Mouse (Mus musculus): ENCODE data around the gene Pou3f3.
A peak's percentile ranks its signal among the peaks of the same experiment; 100 is the strongest.

Pou3f3 gene

DNA sequence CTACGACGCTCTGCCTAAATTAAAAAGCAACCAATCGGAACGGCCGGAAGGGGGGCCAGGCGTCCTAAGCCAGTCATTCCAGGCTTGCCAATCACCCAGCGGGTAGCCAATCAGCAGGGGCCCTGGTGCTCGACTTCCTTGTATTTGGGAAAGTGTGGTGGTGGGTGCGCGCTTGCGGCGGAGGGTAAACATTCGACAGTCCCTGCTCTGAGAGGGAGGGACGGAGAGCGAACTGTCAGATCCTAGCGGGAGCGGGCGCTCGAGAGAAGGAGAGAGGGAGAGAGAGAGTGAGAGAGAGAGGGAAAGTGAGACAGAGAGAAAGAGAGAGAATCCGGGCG is at the start of gene Pou3f3:
TSS of gene Pou3f3 (plus strand) at position 191 of the 338 bp plus-strand sequence.
- DNase-seq = peak; percentile 61 to 76

DNA sequence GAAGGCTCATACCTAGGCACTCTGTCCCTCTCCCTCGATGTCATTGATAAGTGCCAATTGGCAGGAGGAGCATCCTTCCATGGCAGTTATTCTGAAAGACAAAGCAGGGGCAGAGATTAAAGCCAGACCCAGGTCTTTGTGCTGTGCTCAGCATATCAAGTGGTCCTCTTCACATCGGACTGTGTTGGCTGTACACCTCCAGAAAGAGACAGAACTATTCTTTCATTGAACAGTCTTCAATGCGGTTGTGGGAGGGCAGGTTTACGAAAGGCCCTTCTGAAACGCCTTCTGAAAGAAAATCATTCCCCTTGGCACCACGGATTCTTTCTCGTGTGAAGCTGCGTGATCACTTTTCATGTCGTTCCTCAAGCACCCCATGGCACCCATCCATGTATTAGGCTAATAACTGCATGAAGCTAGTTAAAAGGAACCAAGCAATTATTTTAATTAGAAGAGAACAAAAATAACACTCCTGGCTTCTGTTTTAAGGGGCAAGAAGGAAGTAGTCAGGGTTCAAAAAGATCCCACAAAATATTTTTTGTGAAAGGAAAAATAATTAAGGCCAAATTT is 47.1 kb upstream of the Pou3f3 start:
- DNase-seq = no peak

- DNase-seq = no peak
Measured at GRCm38 (mm10) chr1:42651461-42651860, 44.1 kb upstream of the Pou3f3 start.

GRCm38 (mm10) chr1:42667546-42667945 is 28.0 kb upstream of the Pou3f3 start:
- DNase-seq = no peak

DNA sequence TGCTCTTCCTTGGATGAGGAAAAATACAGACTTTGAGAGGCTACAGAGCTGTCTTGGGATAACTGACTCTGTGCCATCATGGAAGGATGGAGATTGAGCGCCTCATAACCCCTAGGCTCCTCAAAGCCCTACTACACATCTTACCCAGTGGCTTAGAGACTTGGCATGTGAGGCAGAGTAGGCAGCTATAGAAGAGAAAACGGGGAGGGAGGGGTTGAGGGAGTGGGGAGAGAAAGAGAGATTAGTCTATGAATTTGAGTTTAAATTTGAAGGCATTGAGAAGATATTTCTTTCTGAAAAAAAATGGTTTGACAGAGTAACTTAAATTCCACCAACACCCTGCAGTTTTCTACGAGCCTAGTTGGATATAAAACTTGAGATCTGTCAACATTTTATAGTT is 14.9 kb upstream of the Pou3f3 start:
- no peak for DNase-seq

- no peak for DNase-seq
Measured at GRCm38 (mm10) chr1:42681762-42682161, 13.8 kb upstream of the Pou3f3 start.

GRCm38 (mm10) chr1:42683861-42684260 is 11.7 kb upstream of the Pou3f3 start:
- no peak for DNase-seq

- peak; percentile 34 to 54 for DNase-seq
Measured at GRCm38 (mm10) chr1:42684345-42684744, 11.2 kb upstream of the Pou3f3 start.

- peak; percentile 47 to 74 for DNase-seq
Measured at GRCm38 (mm10) chr1:42684783-42685182, 10.8 kb upstream of the Pou3f3 start.

DNA sequence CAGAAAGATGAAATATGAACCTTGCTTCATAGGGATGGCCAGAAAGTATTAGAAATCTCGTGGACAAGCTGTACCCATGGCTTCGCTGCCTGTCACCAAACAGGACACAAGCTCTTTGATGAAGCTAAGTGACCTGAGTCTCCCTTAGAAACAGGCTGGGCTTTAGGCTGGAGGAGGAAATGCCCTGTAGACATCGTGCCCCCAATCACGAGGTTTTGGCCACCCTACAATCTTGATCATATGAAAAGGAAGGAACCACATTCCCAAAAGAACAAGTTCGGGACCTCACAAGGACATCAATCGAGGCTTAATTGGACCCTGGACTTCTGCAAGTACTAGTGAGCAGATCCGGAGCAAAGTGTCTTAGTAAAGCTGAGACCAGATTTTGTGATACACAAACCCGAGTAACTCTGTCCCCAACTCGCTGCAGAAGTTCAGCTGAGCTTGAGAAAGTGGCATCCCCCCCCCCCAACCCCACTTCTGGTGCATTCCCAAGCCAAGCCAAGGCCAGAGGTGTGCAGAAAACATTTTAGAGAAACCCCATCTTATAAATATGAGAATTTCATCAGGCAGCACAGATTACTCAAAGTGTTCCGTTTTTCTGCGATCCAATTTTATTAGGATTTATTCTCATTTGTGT is 10.1 kb upstream of the Pou3f3 start:
- no peak for DNase-seq

DNA sequence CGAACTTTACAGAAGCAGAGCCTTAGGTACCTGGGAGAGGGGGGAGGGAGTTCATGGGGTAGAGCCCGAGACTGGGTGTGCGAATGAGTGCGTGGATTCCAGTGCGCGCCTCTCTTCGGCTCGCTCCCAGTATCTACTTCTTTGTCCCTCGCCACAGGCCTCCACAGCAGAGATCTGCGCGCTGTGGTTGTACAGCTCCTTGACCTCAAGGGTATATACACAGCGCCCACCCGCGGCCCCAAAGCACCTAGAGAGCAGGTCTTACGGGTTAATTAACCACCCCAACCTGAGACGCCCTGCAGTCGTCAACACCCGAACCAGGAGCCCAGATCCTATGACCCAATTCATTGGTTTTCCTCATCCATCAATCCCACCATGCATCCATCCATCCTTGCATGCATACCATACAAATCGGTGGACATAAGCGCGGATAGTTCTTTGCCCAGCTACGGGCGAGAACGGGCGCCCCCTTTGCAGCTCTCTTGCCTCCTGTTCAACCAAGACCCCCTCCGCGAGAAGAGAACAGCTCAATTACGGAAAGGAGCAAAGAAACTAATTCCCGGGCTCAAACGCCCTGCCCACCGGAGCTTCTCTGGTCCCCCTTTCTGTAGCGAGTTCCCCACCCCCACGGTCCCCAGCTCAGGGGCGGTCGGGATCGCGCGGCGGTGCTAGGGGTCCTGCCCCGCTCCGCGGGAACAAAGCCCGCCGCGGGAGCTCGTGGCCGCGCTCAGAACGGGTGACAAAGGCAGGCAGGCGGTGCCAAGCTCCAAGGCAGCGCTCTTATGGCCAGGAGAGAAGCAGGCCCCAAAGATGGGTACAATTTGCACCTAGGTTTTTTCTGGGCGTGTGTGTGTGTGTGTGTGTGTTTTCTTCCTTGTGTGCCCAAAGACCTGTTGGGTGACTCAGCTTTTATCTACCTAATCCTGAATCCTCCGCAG is 9.1 kb upstream of the Pou3f3 start:
- DNase-seq = peak; percentile 43 to 46

DNA sequence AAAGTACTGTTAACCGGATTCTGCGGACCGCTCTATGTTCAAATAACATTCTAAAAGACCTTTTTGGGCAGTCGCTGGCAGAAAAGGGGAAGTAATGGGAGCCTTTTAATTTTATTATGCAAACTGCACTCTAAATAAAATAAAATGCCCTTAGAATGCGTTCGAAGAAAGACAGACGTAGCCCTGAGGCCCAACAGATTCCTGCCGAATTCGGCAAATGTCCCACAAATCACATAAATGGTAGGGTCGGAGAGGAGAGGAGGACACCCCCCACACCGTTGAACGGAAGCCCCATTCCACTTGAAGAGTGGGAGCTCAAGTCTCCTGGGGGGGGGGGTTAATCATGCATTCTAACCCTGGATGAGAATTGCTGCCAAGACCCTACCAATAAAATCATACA is 8.3 kb upstream of the Pou3f3 start:
- no peak for DNase-seq

DNA sequence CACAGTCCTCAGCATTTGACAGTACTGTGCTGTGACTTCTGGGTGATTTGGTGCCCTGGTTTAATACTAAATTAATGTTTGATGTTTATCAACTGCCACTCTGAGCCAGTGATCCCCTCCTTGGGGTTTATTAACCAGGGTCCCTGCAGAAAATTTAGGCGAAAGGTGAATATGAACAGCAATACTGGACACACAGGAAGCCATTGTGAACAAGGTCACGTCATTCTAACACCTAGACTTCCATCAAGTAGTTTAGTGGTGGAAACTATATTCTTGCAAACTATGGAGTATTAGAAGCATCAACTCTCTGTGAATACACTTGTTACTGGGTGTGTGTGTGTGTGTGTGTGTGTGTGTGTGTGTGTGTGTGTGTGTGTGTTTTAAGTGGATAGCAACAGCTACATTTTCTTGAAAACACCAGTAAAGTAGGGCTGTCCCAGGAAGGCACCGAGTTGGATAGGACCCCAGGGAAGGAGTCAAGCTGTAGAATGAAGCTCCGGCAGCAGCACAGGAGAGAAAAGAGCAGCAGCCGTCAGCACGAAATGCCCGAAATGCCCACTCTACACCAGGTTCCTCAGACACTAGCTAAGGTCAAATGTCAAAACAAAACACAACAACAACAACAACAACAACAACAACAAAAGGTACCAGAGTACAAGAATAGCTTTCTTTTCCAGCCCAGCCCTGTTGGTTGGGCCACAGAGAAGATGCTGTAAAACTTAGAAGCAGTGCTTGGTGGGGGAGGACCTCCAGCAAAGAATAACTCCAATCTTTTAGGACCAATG is 7.6 kb upstream of the Pou3f3 start:
- DNase-seq = no peak

DNA sequence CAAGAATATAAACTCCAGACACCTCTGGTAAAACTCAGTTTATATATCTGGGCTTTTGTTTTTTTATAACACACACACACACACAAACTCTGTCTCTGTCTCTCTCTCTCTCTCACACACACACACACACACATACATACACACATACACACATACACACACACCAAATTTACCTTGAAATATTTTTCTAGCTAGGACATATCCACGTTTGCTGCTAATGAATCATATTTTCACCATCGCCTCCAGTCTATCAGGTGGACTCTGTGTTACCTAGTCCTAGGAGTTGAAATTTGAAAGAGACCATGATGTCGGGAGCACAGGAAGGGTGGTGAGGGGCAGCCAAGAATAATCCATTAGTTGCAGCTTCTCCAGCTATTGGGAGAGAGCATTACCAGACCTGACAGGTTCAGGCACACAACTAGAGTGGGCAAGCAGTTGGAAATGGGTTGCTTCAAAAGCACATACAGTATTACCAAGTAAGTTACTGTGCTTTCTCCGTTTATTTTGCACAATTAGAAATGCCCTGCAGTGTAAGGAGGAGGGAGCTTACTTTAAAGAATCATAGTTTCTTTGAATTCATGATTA is 6.9 kb upstream of the Pou3f3 start:
- no peak for DNase-seq

- no peak for DNase-seq
Measured at GRCm38 (mm10) chr1:42690024-42690575, 5.5 kb upstream of the Pou3f3 start.

DNA sequence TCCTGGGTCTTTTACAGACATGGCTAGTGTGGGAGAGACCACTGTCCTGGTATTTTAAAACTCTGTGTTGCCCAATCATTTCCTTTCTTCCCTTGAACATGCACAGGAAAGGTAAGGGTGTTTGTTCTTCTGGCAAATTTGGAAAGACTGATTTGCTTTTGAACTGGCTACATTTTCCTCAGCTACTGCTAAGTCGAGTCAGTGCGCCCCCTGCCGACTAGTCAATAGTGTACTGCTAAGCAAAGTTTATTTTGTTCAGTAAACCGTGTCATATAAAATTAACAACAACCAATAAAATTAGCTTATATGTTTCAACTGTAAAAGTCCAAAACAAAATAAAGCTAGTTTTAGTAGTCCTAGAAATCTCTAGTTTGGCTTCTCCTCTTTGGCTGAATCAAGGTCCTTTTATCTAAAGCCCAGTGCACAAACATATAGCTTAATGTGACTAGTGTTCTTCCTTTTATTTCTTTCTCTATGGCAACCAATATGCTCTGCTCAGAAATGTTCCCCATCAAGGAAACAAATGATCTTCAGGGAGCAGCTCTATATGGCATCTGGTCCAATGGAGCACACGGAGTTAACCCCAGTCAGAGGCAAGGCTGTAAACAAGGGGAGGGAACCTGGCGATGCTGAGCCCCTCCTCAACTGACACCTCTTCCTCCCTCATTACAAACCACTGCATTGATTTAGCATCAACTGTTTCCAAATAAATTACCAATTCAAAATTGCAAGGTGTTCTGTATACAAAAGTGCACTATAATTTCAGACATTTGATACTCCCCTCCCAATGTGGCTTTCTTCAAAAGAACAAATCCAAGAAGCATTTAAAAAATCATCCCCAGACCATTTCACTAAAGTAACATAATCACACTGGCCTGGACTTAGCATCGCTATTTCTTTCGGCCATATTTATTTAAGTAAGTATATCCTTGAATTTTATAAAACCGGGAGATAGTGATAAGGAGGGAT is 4.1 kb upstream of the Pou3f3 start:
- peak; percentile 70 to 91 for DNase-seq

DNA sequence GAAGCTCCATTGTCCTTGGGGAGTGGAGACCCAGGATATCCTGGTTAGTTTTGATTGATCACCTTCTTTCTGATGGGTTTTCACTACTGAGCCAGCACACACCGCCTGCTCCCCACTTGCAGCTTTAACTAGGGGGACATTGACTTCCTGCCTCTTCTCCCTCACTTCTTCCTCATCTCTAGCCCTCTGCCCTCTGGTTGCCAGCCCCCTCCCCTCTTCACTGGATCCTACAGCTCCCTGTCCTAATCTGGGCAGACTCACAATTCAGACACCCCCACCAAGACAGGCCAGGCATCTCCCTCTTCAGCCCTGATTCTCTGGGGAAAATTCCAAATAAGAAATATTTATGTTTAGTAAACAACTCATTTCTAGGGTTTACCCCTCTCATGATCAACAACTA is 3.3 kb upstream of the Pou3f3 start:
- no peak for DNase-seq

- no peak for DNase-seq
Measured at GRCm38 (mm10) chr1:42693101-42693715, 2.4 kb upstream of the Pou3f3 start.

GRCm38 (mm10) chr1:42693852-42694251 is 1.7 kb upstream of the Pou3f3 start:
- DNase-seq = peak; percentile 49 to 57

- peak; percentile 39 to 48 for DNase-seq
Measured at GRCm38 (mm10) chr1:42694290-42694664, 1.3 kb upstream of the Pou3f3 start.

Data from cerebellum, postnatal 25 days (tissue).